Mouse (Mus musculus) layer of hippocampus, postnatal 10 days (tissue): ENCODE results near the gene Tmem80. TPM values are rescaled to one million over a fixed set of nuclear protein-coding genes. Genes with fewer than 3 reads are reported as not detected.

ENCODE experiments used
- DNase-seq, 2 experiments: peaks; one replicate each; pipeline ENCODE4 v3.0.0; 2021; ENCODE audit warnings: low spot score in 2 of 2
- long read RNA-seq: library from polyadenylated mRNA; stranded (forward); transcript quantifications from one replicate; pipeline ENCODE4 v2.0.0, GENCODE M21; 2023
- total RNA-seq, 2 experiments: library from RNA; stranded (reverse); gene quantifications; 2 replicates each; pipeline ENCODE4 v1.2.3; 2021

Tmem80 gene
- 10 to 100 TPM; 25.7 to 29.8 TPM for total RNA-seq
- long read RNA-seq, transcript Tmem80-203 (3 exons, 669 nt) = major isoform, 6 of 16 reads
- long read RNA-seq, transcript Tmem80-209 (2 exons, 905 nt) = minor isoform, 5 of 16 reads
- long read RNA-seq, partial matches to known transcripts = 1 of 16 reads
- long read RNA-seq, other reads (novel, unspliced or antisense) = 4 of 16 reads

GRCm38 (mm10) chr7:141327469-141328372 is at the start of gene Tmem80, which contains the start of gene Deaf1:
Tmem80 (plus strand) TSS chr7:141327739.
Deaf1 (minus strand) TSS chr7:141327690.
- peak; percentile 100 for DNase-seq

- peak in 1 of 2 experiments; percentile 31 for DNase-seq
Observed at GRCm38 (mm10) chr7:141278766-141279590, 48.6 kb upstream of the Tmem80 start, which contains the start of gene Sct. Sct (minus strand) TSS chr7:141279133.

- no peak for DNase-seq
Observed at GRCm38 (mm10) chr7:141281442-141281841, 46.1 kb upstream of the Tmem80 start.

GRCm38 (mm10) chr7:141282756-141283155 is 44.8 kb upstream of the Tmem80 start:
- DNase-seq = no peak

GRCm38 (mm10) chr7:141288042-141288441 is 39.5 kb upstream of the Tmem80 start:
- DNase-seq = no peak

- DNase-seq = peak; percentile 21 to 47
Observed at GRCm38 (mm10) chr7:141291921-141292582, 35.5 kb upstream of the Tmem80 start, which contains the start of gene Drd4. Drd4 (plus strand) TSS chr7:141292006.

GRCm38 (mm10) chr7:141292583-141293388 is 34.8 kb upstream of the Tmem80 start:
- no peak for DNase-seq

GRCm38 (mm10) chr7:141293852-141294471 is 33.6 kb upstream of the Tmem80 start:
- no peak for DNase-seq

- no peak for DNase-seq
Observed at GRCm38 (mm10) chr7:141294479-141294878, 33.1 kb upstream of the Tmem80 start.

- no peak for DNase-seq
Observed at GRCm38 (mm10) chr7:141297926-141298650, 29.5 kb upstream of the Tmem80 start.

GRCm38 (mm10) chr7:141299175-141299574 is 28.4 kb upstream of the Tmem80 start:
- DNase-seq = no peak

- no peak for DNase-seq
Observed at GRCm38 (mm10) chr7:141301386-141301785, 26.2 kb upstream of the Tmem80 start.

GRCm38 (mm10) chr7:141302702-141303268 is 24.8 kb upstream of the Tmem80 start:
- no peak for DNase-seq

- no peak for DNase-seq
Observed at GRCm38 (mm10) chr7:141304537-141304936, 23.0 kb upstream of the Tmem80 start.

GRCm38 (mm10) chr7:141314416-141314815 is 13.1 kb upstream of the Tmem80 start:
- no peak for DNase-seq

GRCm38 (mm10) chr7:141315076-141315475 is 12.5 kb upstream of the Tmem80 start:
- no peak for DNase-seq

GRCm38 (mm10) chr7:141315974-141316373 is 11.6 kb upstream of the Tmem80 start:
- no peak for DNase-seq

GRCm38 (mm10) chr7:141317619-141318132 is 9.9 kb upstream of the Tmem80 start:
- DNase-seq = no peak
